Comparison of ENCODE assay signal across 8 mouse cellular contexts in genomic region chr11:93995720-93996305, GRCm38 (mm10). TPM values are rescaled to one million over a fixed set of nuclear protein-coding genes. Genes with fewer than 3 reads are reported as not detected.
DNase-seq lines count a peak whose midpoint lies in the region; ATAC-seq and TF ChIP-seq lines count a peak whose summit lies in the region.

Gene Spag9 (plus strand): TSS chr11:93996091.

- H3K9ac ChIP-seq in forebrain, embryonic 12.5 days, result peak within 1 kb of the TSS; percentile 89
- H3K9ac ChIP-seq in heart, postnatal 0 days (replicated peaks; ENCODE audit: low read depth, low read length), result peak within 1 kb of the TSS; percentile 96
- H3K9ac ChIP-seq in liver, embryonic 16.5 days (ENCODE audit: low read depth, low read length), result peak within 1 kb of the TSS; percentile 95
- H3K9ac ChIP-seq in neural tube, embryonic 13.5 days, result peak within 1 kb of the TSS; percentile 91

- H3K27ac ChIP-seq in forebrain, embryonic 12.5 days, result peak within 1 kb of the TSS; percentile 88
- peak within 1 kb of the TSS; percentile 96 for H3K27ac ChIP-seq in heart, postnatal 0 days (ENCODE audit: low read depth)
- H3K27ac ChIP-seq in liver, embryonic 16.5 days (ENCODE audit: low read length), result peak within 1 kb of the TSS; percentile 99
- H3K27ac ChIP-seq in neural tube, embryonic 13.5 days (replicated peaks), result peak within 1 kb of the TSS; percentile 95
- peak within 1 kb of the TSS; percentile 93 for H3K27ac ChIP-seq in testis, adult 2 months (ENCODE audit: control insufficient read depth, insufficient read depth, low read depth, low read length)

- H3K4me2 ChIP-seq in forebrain, embryonic 12.5 days, result peak within 1 kb of the TSS; percentile 87
- H3K4me2 ChIP-seq in heart, postnatal 0 days (ENCODE audit: low read depth, low read length), result peak within 1 kb of the TSS; percentile 86
- peak within 1 kb of the TSS; percentile 99 for H3K4me2 ChIP-seq in liver, embryonic 16.5 days (ENCODE audit: low read depth, low read length)
- peak within 1 kb of the TSS; percentile 83 for H3K4me2 ChIP-seq in neural tube, embryonic 13.5 days

- peak within 1 kb of the TSS; percentile 96 for H3K4me3 ChIP-seq in E14TG2a.4 (replicated peaks; ENCODE audit: low read length)
- peak within 1 kb of the TSS; percentile 69 for H3K4me3 ChIP-seq in forebrain, embryonic 12.5 days (replicated peaks)
- H3K4me3 ChIP-seq in heart, postnatal 0 days (ENCODE audit: low read depth, low read length), result peak within 1 kb of the TSS; percentile 86
- peak within 1 kb of the TSS; percentile 93 for H3K4me3 ChIP-seq in liver, embryonic 16.5 days (ENCODE audit: low read depth, low read length)
- H3K4me3 ChIP-seq in neural tube, embryonic 13.5 days, result peak within 1 kb of the TSS; percentile 69
- H3K4me3 ChIP-seq in testis, adult 2 months (ENCODE audit: control insufficient read depth, low read depth, low read length), result peak within 1 kb of the TSS; percentile 88

- TF ChIP-seq EP300 in heart, postnatal 0 days (IDR thresholded peaks at IDR 0.05; ENCODE audit: low read depth), result no peak

- H3K36me3 ChIP-seq in E14TG2a.4 (ENCODE audit: insufficient read depth, low read length), result no peaks in the 10 kb centered on the region
- H3K36me3 ChIP-seq in forebrain, embryonic 12.5 days (replicated peaks), result no peaks in the 10 kb centered on the region
- H3K36me3 ChIP-seq in heart, postnatal 0 days (replicated peaks; ENCODE audit: control insufficient read depth, insufficient read depth, low read length), result no peaks in the 10 kb centered on the region
- H3K36me3 ChIP-seq in liver, embryonic 16.5 days (ENCODE audit: control insufficient read depth, insufficient read depth), result no peaks in the 10 kb centered on the region
- no peaks in the 10 kb centered on the region for H3K36me3 ChIP-seq in neural tube, embryonic 13.5 days
- H3K36me3 ChIP-seq in testis, adult 2 months (ENCODE audit: control insufficient read depth, insufficient read depth, low read length), result no peaks in the 10 kb centered on the region; the same call in none of the 2 replicates

- no peak for TF ChIP-seq CTCF in E14TG2a.4 (conservative IDR thresholded peaks at IDR 0.05; ENCODE audit: low read length)
- no peak for TF ChIP-seq CTCF in heart, postnatal 0 days (IDR thresholded peaks at IDR 0.05; ENCODE audit: low read depth)
- TF ChIP-seq CTCF in testis, adult 2 months (IDR thresholded peaks at IDR 0.05; ENCODE audit: control insufficient read depth, insufficient read depth, insufficient replicate concordance, low read depth, low read length), result no peak

- WGBS in forebrain, embryonic 12.5 days, result under 1% methylated on average over 52 of the region's 70 CpGs
- WGBS in heart, postnatal 0 days, result under 1% methylated on average over 55 of the region's 70 CpGs
- under 1% methylated on average over 64 of the region's 70 CpGs for WGBS in liver, embryonic 16.5 days (ENCODE audit: insufficient replicate concordance)
- under 1% methylated on average over 66 of the region's 70 CpGs for WGBS in neural tube, embryonic 13.5 days

- H3K9me3 ChIP-seq in E14TG2a.4 (ENCODE audit: low read length), result peaks cover 8% of the 10 kb centered on the region; the same call in 1 of the 2 replicates
- no peaks in the 10 kb centered on the region for H3K9me3 ChIP-seq in forebrain, embryonic 12.5 days
- no peaks in the 10 kb centered on the region for H3K9me3 ChIP-seq in heart, postnatal 0 days (replicated peaks; ENCODE audit: control insufficient read depth, low read length)
- H3K9me3 ChIP-seq in liver, embryonic 16.5 days (replicated peaks; ENCODE audit: control insufficient read depth, low read length), result no peaks in the 10 kb centered on the region
- H3K9me3 ChIP-seq in neural tube, embryonic 13.5 days, result no peaks in the 10 kb centered on the region

- TF ChIP-seq POLR2A in testis, adult 2 months (IDR thresholded peaks at IDR 0.05; ENCODE audit: control insufficient read depth, low read depth, low read length), result peak; percentile 88

- peaks cover 27% of the 10 kb centered on the region for H3K4me1 ChIP-seq in E14TG2a.4 (replicated peaks; ENCODE audit: low read depth, low read length)
- peaks cover 35% of the 10 kb centered on the region for H3K4me1 ChIP-seq in forebrain, embryonic 12.5 days
- H3K4me1 ChIP-seq in heart, postnatal 0 days (ENCODE audit: control insufficient read depth, insufficient read depth), result peaks cover 8% of the 10 kb centered on the region
- H3K4me1 ChIP-seq in liver, embryonic 16.5 days (ENCODE audit: control insufficient read depth, low read depth, low read length), result peaks cover 20% of the 10 kb centered on the region
- H3K4me1 ChIP-seq in neural tube, embryonic 13.5 days (replicated peaks), result peaks cover 42% of the 10 kb centered on the region
- H3K4me1 ChIP-seq in testis, adult 2 months (ENCODE audit: control insufficient read depth, insufficient read depth, low read length), result no peaks in the 10 kb centered on the region

- H3K27me3 ChIP-seq in E14TG2a.4 (ENCODE audit: insufficient read depth, low read length), result no peaks in the 10 kb centered on the region
- H3K27me3 ChIP-seq in forebrain, embryonic 12.5 days, result peaks cover 4% of the 10 kb centered on the region
- H3K27me3 ChIP-seq in heart, postnatal 0 days (ENCODE audit: control insufficient read depth, insufficient read depth, low read length), result no peaks in the 10 kb centered on the region
- H3K27me3 ChIP-seq in liver, embryonic 16.5 days (ENCODE audit: control insufficient read depth, insufficient read depth, low read depth, low read length), result no peaks in the 10 kb centered on the region
- no peaks in the 10 kb centered on the region; the same call in 1 of the 2 replicates for H3K27me3 ChIP-seq in neural tube, embryonic 13.5 days
- H3K27me3 ChIP-seq in testis, adult 2 months (ENCODE audit: control insufficient read depth, insufficient read depth, low read length), result no peaks in the 10 kb centered on the region

- peak; percentile 91 for DNase-seq in c-Kit-positive CD71-positive TER-119-positive erythroid progenitor cells, embryonic 14.5 days (ENCODE audit: low spot score)
- peak; percentile 98 for DNase-seq in heart, postnatal 0 days (ENCODE audit: low spot score)
- peak; percentile 95 to 97 for DNase-seq in kidney, postnatal 4 days

- peak; percentile 91 for ATAC-seq in forebrain, embryonic 12.5 days (ENCODE audit: low FRiP score)
- ATAC-seq in heart, postnatal 0 days (ENCODE audit: insufficient read depth, low read depth), result peak; percentile 91
- ATAC-seq in liver, embryonic 16.5 days (ENCODE audit: low read depth), result peak; percentile 91
- peak; percentile 91 for ATAC-seq in neural tube, embryonic 13.5 days (ENCODE audit: low read depth)

RNA-seq across cellular contexts. Expression of gene Spag9, which starts in this region (rescaled TPM):
- polyA plus RNA-seq in forebrain, embryonic 12.5 days (2016; fragmentation: Nextera tagmentation; extraction: Ambion mirVana), result 124 and 127 TPM in 2 replicates
- 47.8 and 48.7 TPM in 2 replicates for total RNA-seq in heart, postnatal 0 days (2014; rRNA removed; ENCODE audit: low replicate concordance)
- 39.5 and 40.0 TPM in 2 replicates for polyA plus RNA-seq in heart, postnatal 0 days (2015; fragmentation: Nextera tagmentation; extraction: Ambion mirVana)
- 10.5 and 11.2 TPM in 2 replicates for polyA plus RNA-seq in liver, embryonic 16.5 days (2015; fragmentation: Nextera tagmentation; extraction: Ambion mirVana)
- polyA plus RNA-seq in neural tube, embryonic 13.5 days (2015; fragmentation: Nextera tagmentation; extraction: Ambion mirVana), result 82.4 and 83.4 TPM in 2 replicates
- 17.7 and 18.8 TPM in 2 replicates for polyA plus RNA-seq in testis, adult 2 months (2012; rRNA removed)

Comparison
In these comparisons a context has a peak if more than half of its experiments do, and no peak if none do; other contexts are left out.
1. Peak in every context shown above with its lines: DNase-seq, ATAC-seq, H3K4me3 ChIP-seq and H3K27ac ChIP-seq.